Mouse (Mus musculus): Measurements from ENCODE around the gene Rab3gap1.

- no peak for TF ChIP-seq POLR2A (IDR thresholded peaks at IDR 0.05; ENCODE audit: low read depth, low read length)
- no peak for TF ChIP-seq CTCF (IDR thresholded peaks at IDR 0.05; ENCODE audit: borderline replicate concordance, insufficient read depth, low read length)
Observed at GRCm38 (mm10) chr1:127850075-127850610, 18.4 kb upstream of the Rab3gap1 start.
